Mouse (Mus musculus): ENCODE measurements at regions not wholly inside any gene's neighbourhood (a gene's known extent, or its start where the extent isn't known, plus 50 kb on each side); places are given as distances from the start of the nearest gene placed in this dataset.
"Not testable (repeated sequence)": the region's sequence is repeated elsewhere in the genome, so short reads cannot be mapped to it uniquely, and the experiment has no call there.

DNA sequence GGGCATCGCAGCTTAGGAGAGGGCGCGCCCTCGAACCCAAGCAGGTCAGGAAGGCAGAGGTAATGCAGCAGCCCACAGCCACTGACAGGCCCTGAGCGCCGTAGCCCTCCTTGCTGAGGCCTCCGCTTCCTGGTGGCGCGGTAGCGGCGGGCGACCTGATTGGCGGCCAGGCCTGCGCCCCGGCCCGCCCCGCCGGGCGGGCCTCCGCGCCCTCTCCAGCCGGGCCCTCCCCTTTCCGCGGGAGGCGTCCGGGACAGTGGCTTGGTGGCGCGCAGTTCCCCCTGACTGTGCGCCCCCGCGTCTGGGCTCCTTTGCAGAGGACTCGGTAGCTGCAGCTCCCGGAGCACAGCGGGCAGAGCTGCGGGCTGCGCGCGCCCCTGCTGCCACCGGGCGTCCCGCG lies 242.1 kb downstream of the Gm21863 start:
- peak in 1 of 2 experiments; percentile 4 for DNase-seq (ENCODE audit: low spot score in 2 of 2)

DNA sequence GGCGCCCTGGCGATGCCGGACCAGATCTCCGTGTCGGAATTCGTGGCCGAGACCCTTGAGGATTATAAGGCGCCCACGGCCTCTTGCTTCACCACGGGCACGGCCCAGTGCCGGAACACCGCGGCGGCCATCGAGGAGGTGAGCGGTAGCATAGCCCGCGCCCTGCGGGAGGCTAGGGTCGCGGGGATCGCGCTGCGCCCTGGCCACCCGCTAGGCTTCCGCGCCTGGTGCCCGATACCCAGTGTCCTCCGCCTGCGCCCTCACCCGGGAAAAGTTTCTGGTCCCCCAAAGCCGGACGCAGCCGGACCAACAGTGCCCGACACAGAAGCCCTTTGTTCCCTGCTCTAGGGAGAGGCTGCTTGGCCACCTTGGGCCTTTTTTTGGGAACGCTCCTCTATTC lies 242.6 kb downstream of the Gm21863 start:
- not testable (repeated sequence) for DNase-seq (ENCODE audit: low spot score in 2 of 2)

DNA sequence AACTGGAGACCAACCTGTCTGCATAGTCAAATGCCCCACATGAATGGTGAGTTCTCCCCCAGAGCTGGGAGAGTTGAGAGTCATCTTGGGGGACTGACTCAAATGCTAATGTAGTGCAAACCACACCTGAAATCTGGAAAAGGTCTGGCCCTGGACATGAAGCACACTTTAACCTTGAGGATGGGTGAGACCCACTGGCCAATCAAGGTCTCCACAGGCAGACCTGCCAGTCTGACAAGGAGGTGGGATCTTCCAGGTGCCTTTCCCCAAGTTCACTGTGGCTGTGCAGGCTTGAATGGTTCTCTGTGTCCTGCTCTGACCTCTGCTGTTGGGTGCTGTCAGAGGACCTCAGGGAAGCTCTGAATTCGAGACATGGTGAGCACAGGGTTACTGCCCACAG lies 269.6 kb downstream of the Gm21863 start:
- not testable (repeated sequence) for DNase-seq (ENCODE audit: low spot score in 2 of 2)

DNA sequence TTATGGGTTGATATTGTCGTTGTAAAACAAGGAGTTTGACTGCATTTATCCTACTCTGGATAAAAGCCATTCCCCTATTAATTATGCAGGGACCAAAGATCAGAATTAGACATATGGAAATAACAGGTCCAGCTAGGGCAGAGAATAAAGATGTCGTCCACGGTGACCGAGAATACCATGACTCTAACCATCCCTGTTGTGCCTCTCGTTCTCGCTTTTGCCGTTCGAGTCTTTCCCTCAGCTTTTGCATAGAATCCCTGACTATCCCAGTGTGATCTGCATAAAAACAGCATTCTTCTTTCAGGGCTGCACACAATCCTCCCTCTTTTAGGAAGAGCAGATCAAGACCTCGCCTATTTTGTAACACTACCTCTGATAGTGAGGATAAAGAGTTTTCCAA lies 272.5 kb downstream of the Gm21863 start:
- not testable (repeated sequence) for DNase-seq (ENCODE audit: low spot score in 2 of 2)

DNA sequence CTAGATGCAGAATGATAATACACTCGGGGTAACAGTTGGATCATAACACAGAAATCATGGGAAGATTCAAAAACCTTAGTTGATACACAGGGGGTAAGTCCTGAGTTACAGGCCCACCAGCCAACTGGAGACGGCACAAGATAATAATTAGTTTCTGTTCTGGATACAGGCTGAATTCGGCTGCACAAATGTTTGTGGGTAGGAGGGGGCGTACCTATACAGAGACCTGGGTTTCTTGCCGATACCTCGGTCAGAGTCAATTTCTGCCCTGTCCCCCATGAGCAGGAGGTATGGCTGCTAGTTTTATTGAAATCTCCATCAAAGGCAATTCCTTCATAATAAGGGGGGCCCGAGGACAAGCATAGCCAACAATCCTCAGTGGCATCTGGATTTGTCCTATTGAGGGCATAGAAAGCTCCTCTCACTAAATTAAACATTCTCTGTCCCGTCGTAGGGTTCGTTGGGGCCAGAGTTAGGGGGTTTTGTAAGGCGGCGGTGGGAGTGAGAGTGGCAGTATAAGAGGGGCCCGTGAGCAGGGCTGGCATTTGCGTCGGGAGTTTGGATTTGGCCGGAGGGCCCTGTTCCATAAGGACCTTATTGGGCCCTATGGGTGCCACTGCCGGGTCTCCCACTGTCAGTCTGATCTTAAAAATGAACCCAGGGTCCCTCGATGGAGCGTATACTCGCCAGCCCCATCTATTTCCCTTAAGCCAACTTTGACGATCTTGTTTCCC lies 273.3 kb downstream of the Gm21863 start:
- not testable (repeated sequence) for DNase-seq (ENCODE audit: low spot score in 2 of 2)

DNA sequence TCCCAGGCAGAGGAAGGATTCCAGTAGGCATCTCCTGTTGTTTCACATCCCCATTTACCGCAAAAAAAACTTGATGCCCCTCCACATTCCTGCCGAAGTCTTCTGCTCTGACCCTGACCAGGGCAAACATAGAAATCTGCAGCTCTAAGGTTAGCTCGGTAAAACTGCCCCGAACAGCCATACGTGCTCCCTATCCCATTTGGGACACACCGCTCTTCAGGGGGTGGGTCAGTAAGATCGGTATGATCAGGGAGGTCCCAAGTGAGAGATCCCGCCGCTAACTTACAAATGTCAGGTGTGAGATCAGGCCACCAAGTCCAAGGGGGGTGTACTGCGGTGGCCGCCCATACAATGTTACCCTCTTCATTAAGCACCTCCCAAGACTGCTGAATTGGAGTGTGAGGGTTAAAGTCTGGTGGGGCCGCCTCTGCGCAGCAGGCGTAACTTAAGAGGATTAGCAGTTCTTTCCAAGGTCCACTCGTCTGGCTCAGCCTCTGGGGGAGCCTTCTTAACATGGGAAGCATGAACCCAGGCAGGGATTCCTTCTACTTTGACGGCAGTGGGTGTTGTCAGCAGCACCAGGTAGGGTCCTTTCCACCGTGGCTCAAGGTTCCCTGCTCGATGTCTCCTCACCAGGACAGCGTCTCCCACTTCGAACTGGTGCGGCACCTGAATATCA lies 274.2 kb downstream of the Gm21863 start:
- peak in 1 of 2 experiments; percentile 0 for DNase-seq (ENCODE audit: low spot score in 2 of 2)

DNA sequence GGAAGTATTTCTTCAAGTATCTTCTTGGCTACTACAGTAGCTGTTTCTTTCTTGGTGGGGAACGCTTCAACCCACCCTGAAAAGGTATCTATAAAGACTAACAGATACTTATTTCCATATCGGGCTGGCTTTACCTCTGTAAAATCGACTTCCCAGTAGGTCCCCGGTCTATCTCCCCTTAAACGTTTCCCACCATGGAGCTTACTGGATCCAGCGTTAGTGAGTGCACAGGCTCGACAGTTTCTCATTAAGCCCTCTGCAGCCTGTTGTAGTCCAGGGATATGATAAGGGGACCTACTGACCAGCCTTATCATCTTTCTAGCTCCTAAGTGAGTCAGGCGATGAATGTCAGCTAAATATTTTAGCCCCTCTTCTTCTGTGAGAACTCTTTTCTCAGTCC lies 275.1 kb downstream of the Gm21863 start:
- not testable (repeated sequence) for DNase-seq (ENCODE audit: low spot score in 2 of 2)

DNA sequence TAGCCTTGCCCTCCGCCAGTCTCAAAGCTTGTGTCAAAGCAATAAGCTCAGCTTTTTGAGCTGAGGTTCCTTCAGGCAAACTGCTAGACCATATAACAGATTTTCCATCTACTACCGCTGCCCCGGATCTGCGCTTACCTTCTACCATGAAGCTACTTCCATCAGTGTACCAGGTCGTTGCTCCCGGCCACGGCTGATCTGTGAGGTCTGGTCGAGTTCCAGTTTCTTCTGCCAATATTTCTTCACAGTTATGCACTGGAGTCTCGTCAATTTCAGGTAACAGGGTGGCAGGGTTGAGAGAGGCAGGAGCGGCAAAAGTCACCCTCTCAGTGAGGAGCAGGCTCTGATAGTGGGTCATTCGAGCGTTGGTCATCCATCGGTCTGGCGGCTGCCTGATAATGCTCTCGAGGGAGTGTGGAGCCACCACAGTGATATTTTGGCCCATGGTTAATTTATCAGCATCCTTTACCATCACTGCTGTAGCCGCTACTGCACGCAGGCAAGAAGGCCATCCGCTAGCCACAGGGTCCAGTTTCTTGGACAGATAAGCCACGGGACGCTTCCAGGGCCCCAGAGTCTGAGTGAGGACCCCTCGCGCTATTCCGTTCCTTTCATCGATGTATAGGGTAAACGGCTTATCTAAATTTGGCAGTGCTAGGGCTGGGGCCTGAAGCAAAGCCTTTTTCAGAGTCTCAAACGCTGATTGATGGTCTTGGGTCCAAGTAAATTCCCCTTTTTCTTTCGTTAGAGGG lies 276.0 kb downstream of the Gm21863 start:
- peak in 1 of 2 experiments; percentile 1 for DNase-seq (ENCODE audit: low spot score in 2 of 2)

DNA sequence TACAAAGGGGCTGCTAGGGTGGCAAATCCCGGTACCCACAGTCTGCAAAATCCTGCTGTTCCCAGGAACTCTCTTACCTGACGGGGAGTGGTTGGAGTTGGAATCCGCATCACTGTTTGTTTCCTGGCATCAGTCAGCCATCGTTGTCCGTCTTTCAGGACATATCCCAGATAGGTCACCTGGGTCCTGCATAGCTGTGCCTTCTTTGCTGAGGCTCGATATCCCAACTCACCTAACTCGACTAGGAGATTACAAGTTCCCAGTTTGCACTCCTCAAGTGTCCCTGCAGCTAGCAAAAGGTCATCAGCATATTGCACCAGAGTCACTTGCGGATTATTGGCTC lies 276.6 kb downstream of the Gm21863 start:
- peak; percentile 0 to 3 for DNase-seq (ENCODE audit: low spot score in 2 of 2)

DNA sequence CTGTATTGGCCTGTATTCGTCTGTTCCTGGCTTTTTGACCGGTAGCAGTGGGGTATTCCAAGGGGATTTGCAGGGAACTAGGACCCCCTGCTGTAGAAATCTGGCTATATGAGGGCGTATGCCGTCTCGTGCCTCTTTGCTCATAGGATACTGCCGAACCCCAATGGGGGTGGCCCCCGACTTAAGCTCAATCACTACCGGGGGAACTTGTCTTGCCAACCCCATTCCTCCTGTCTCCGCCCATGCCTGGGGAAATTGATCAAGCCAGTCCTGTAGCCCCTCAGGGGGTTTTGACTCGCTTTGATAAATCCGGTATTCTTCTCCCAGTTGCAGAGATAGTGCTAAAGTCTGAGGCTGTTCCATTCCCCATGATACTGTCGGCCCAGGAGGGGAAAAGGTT lies 277.2 kb downstream of the Gm21863 start:
- DNase-seq (ENCODE audit: low spot score in 2 of 2): peak; percentile 0 to 4

DNA sequence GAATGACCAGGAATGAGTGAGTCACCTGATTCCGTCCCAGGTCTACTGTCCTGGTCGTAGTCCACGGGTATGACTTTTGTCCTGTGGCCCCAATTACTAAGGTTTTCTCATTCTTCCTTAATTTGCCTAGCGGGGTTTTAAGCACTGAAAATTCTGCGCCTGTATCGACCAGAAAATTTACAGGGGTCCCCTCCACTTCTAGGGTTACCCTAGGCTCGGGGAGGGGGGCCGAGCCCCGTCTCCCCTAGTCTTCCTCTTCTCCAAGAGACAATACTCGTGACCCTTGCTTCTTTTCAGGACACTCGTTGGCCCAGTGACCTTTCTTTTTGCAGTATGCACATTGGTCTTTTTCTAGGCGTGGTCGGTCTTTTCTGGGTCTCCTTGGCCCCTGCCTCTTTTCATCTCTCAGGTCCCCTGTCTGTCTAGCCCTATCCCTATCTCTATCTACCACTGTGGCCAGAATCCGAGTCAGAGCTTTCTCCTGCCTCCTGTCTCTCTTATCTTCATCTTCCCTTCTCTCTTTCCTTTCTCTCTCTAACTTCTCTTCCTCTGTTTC lies 277.8 kb downstream of the Gm21863 start:
- DNase-seq (ENCODE audit: low spot score in 2 of 2): peak in 1 of 2 experiments; percentile 1

DNA sequence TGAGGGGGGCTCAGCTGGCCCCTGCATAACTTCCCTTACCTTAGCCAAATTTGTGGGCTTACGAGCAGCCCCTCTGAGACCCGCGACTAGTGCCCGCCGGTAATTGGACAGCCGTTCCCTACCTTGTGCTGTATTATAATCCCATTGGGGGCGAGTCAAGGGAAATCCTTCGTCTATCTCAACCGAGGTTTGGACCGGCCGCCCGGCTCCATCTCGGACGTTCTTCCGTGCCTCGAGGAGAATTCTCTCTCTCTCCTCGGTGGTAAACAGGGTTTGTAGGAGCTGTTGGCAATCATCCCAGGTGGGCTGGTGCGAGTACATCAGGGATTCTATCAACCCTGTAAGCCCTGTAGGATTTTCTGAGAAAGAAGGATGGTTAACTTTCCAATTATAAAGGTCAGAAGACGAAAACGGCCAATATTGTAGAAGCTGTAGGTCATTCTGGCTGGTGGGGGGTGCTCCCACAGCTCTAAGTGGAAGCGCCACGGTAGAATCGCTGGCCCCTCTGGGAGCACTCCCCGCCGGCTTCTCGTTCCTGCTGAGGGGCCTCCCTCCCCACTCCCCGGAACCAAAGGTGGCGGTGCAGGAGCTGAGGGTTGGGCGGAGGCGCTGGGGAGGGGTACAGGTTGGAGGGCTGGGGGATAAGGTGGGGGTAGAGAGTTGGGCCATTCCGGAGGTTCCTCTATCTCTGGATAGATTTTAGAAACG lies 278.6 kb downstream of the Gm21863 start:
- DNase-seq (ENCODE audit: low spot score in 2 of 2): peak in 1 of 2 experiments; percentile 2

DNA sequence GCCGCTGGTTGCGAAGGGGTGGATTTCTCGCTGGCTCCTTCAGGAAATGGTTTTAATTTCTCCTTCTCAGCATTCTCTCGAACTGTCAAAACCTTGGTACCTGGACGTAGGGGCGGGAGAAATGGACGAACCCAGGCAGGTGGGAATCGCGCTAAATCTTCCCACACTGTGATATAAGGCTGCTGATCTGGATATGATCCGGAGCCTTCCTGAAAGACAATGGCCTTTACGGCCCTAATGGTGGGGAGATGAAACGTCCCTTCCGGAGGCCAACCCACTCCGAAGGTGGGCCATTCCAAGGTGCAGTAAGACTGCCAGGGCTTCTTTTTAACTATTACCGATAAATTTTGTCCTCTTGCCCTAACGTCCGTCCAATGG lies 279.1 kb downstream of the Gm21863 start:
- DNase-seq (ENCODE audit: low spot score in 2 of 2): peak; percentile 0 to 3

DNA sequence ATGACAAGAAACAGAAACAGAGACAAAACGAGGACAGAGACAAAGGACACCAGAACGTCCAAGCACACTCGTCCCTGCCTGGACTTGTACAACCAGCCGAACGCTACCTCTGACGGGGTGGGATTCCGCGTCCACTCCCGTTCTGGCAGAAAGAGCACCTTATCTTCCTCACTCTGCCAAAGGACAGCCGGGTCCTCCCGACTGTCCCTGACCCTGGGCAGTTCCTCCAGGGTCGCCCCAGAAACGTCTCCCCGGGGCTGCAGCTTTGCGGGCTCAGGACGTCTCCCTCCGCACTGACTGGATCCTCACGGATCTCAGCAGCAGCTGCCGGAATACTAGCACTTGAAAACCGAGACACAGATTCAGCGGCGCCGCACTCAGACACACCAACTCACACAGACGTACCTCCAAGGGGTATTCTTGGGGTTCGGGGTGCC lies 279.6 kb downstream of the Gm21863 start:
- peak; percentile 1 to 5 for DNase-seq (ENCODE audit: low spot score in 2 of 2)

Data from heart, adult 9 months (tissue).